ENCODE assay signal across 24 mouse cellular contexts in the genomic region with DNA sequence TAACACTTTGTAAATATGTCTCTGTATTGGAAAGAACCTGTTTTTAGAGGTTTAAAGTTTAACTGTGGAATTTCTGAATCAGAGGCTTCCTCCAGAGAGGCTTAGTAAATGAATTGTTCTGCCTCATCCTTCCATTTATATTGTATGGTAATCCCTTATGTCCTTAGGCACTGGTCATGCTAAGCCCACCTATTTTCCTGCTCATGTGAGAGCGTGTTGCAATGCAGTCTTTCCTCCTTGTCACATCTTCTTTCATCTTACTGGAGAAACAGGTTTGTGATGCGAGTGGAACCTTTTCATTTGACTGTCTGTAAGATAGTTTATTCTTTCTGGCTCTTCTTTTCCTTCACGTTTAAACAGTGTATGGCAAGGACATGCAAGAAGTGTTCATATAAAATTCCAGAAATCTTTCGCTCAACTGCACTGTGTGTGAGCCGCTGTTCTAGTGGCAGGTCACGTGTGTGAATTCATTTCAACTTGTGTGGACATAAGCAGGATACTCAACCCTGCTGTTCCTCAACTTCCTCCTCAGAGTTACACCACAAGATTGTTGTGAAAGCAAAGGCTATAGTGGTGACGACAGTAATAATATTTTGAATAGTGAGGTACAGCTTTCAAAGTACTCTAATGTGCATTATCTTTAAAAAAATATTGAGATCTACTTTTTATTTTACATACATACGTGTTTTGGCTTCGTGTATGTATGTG. TPM values are rescaled to one million over a fixed set of nuclear protein-coding genes. Genes with fewer than 3 reads are reported as not detected.
DNase-seq lines count a peak whose midpoint lies in the region; ATAC-seq and TF ChIP-seq lines count a peak whose summit lies in the region.
"Had no signal": no experiment of that assay in that cellular context is flagged by ENCODE, and none has a peak within 500 bp of the region (broad histone marks: within the 10 kb centered on the region; RNA-seq: fewer than 3 reads in every experiment).

No protein-coding gene starts in this region.

- no peak for TF ChIP-seq CTCF in liver, postnatal 0 days (IDR thresholded peaks at IDR 0.05; ENCODE audit: low read depth)

- no peaks in the 10 kb centered on the region for H3K9me3 ChIP-seq in liver, postnatal 0 days (ENCODE audit: low read length)
- no peaks in the 10 kb centered on the region for H3K9me3 ChIP-seq in liver, embryonic 11.5 days (ENCODE audit: control insufficient read depth, low read length)
- H3K9me3 ChIP-seq: embryonic facial prominence, embryonic 13.5 days; forebrain, embryonic 12.5 days; heart, embryonic 13.5 days; hindbrain, embryonic 13.5 days had no signal

- no peaks in the 10 kb centered on the region for H3K4me1 ChIP-seq in liver, postnatal 0 days (ENCODE audit: insufficient read depth)
- no peaks in the 10 kb centered on the region for H3K4me1 ChIP-seq in liver, embryonic 11.5 days (replicated peaks; ENCODE audit: control insufficient read depth, insufficient read depth, low read length)
- H3K4me1 ChIP-seq: embryonic facial prominence, embryonic 13.5 days; forebrain, embryonic 12.5 days; heart, embryonic 13.5 days; hindbrain, embryonic 13.5 days had no signal

- WGBS in liver, postnatal 0 days (ENCODE audit: insufficient replicate concordance): 56% methylated on average over 9 of the region's 9 CpGs
- whole genome bisulfite sequencing in liver, embryonic 11.5 days: 77% methylated on average over 9 of the region's 9 CpGs

- no peak overlapping the region for H3K4me2 ChIP-seq in liver, postnatal 0 days (ENCODE audit: low read depth, low read length)
- H3K4me2 ChIP-seq in liver, embryonic 11.5 days: no peak overlapping the region
- H3K4me2 ChIP-seq: embryonic facial prominence, embryonic 13.5 days; forebrain, embryonic 12.5 days; heart, embryonic 13.5 days; hindbrain, embryonic 13.5 days had no signal

- no peak overlapping the region for H3K9ac ChIP-seq in liver, postnatal 0 days (replicated peaks)
- H3K9ac ChIP-seq in liver, embryonic 11.5 days (ENCODE audit: low read depth, low read length): no peak overlapping the region
- H3K9ac ChIP-seq: embryonic facial prominence, embryonic 13.5 days; forebrain, embryonic 12.5 days; heart, embryonic 13.5 days; hindbrain, embryonic 13.5 days had no signal

- no peak for TF ChIP-seq EP300 in liver, postnatal 0 days (IDR thresholded peaks at IDR 0.05; ENCODE audit: low read depth)

- peak; percentile 77 for ATAC-seq in liver, postnatal 0 days
- no peak for ATAC-seq in liver, embryonic 11.5 days (replicated peaks; ENCODE audit: low FRiP score)
- peak; percentile 74 for ATAC-seq in common myeloid progenitor, adult 5-6 weeks (replicated peaks; ENCODE audit: low read depth, poor library complexity, severe bottlenecking)
- peak; percentile 95 for ATAC-seq in megakaryocyte progenitor cell, adult 5-6 weeks (replicated peaks; ENCODE audit: poor library complexity)
- ATAC-seq: forebrain, embryonic 16.5 days had no signal

- H3K4me3 ChIP-seq in liver, postnatal 0 days (ENCODE audit: low read depth, low read length): no peak overlapping the region
- H3K4me3 ChIP-seq in liver, embryonic 11.5 days (ENCODE audit: low read depth, low read length): no peak overlapping the region
- H3K4me3 ChIP-seq: embryonic facial prominence, embryonic 13.5 days; forebrain, embryonic 12.5 days; heart, embryonic 13.5 days; hindbrain, embryonic 13.5 days had no signal

- H3K27ac ChIP-seq in liver, postnatal 0 days (ENCODE audit: low read depth): no peak overlapping the region
- H3K27ac ChIP-seq in liver, embryonic 11.5 days (ENCODE audit: low read depth, low read length): no peak overlapping the region
- H3K27ac ChIP-seq: embryonic facial prominence, embryonic 13.5 days; forebrain, embryonic 12.5 days; heart, embryonic 13.5 days; hindbrain, embryonic 13.5 days had no signal

- no peak for DNase-seq in liver, postnatal 0 days
- DNase-seq in liver, embryonic 11.5 days (ENCODE audit: low spot score): no peak
- peak; percentile 54 for DNase-seq in 416B (ENCODE audit: low read depth)
- DNase-seq in urinary bladder, adult 18-20 months (ENCODE audit: low spot score in 2 of 2): no peak
- DNase-seq in spleen, adult 12 weeks (ENCODE audit: low spot score): no peak
- DNase-seq: adrenal gland, adult 2 months; adrenal gland, postnatal 25 days; cerebellum, adult 11 months; cerebellum, adult 9-10 months; cerebellum, postnatal 25 days; gastrocnemius, postnatal 14 days; heart, adult 11 months; heart, postnatal 36 days had no signal

- no peaks in the 10 kb centered on the region for H3K36me3 ChIP-seq in liver, postnatal 0 days (replicated peaks; ENCODE audit: insufficient read depth, low read length)
- H3K36me3 ChIP-seq in liver, embryonic 11.5 days (ENCODE audit: control insufficient read depth, insufficient read depth, low read length): no peaks in the 10 kb centered on the region
- H3K36me3 ChIP-seq: embryonic facial prominence, embryonic 13.5 days; forebrain, embryonic 12.5 days; heart, embryonic 13.5 days; hindbrain, embryonic 13.5 days had no signal

- no peaks in the 10 kb centered on the region for H3K27me3 ChIP-seq in liver, postnatal 0 days (ENCODE audit: insufficient read depth, low read length)
- H3K27me3 ChIP-seq in liver, embryonic 11.5 days (replicated peaks; ENCODE audit: control insufficient read depth, insufficient read depth, low read length): no peaks in the 10 kb centered on the region
- H3K27me3 ChIP-seq: embryonic facial prominence, embryonic 13.5 days; forebrain, embryonic 12.5 days; heart, embryonic 13.5 days; hindbrain, embryonic 13.5 days had no signal

RNA-seq across cellular contexts. Expression of gene Fam162b, which starts 6.8 kb away (rescaled TPM):
- polyA plus RNA-seq in liver, postnatal 0 days (2015; fragmentation: Nextera tagmentation; extraction: Ambion mirVana): not detected in 2 replicates
- polyA plus RNA-seq in liver, embryonic 11.5 days (2014; fragmentation: Nextera tagmentation; extraction: Ambion mirVana): 1.2 TPM in 2 replicates
- total RNA-seq in common myeloid progenitor, adult 5-6 weeks (2017): not detected in 2 replicates
- not detected in 2 replicates for total RNA-seq in megakaryocyte progenitor cell, adult 5-6 weeks (2015)
- not detected in 2 replicates for total RNA-seq in megakaryocyte progenitor cell, adult 5-6 weeks (2017)
- total RNA-seq: adrenal gland, adult 2 months; adrenal gland, postnatal 25 days; ES-E14; gastrocnemius, adult 18-20 months; gastrocnemius, postnatal 14 days; heart, postnatal 36 days had no signal
- polyA plus RNA-seq: adrenal gland, adult 2 months; frontal cortex, adult 2 months; heart, postnatal 0 days had no signal

RNA-seq across cellular contexts. Expression of gene Gprc6a, which starts 34.2 kb away (rescaled TPM):
- 0.05 TPM in 1 of 2 replicates, not detected in the other for polyA plus RNA-seq in liver, postnatal 0 days (2015; fragmentation: Nextera tagmentation; extraction: Ambion mirVana)
- polyA plus RNA-seq in liver, embryonic 11.5 days (2014; fragmentation: Nextera tagmentation; extraction: Ambion mirVana): not detected in 2 replicates
- not detected in 2 replicates for total RNA-seq in common myeloid progenitor, adult 5-6 weeks (2017)
- not detected in 2 replicates for total RNA-seq in megakaryocyte progenitor cell, adult 5-6 weeks (2015)
- not detected in 2 replicates for total RNA-seq in megakaryocyte progenitor cell, adult 5-6 weeks (2017)
- total RNA-seq: adrenal gland, adult 2 months; adrenal gland, postnatal 25 days; ES-E14; gastrocnemius, adult 18-20 months; gastrocnemius, postnatal 14 days; heart, postnatal 36 days had no signal
- polyA plus RNA-seq: adrenal gland, adult 2 months; embryonic facial prominence, embryonic 13.5 days; forebrain, embryonic 12.5 days; forebrain, embryonic 16.5 days; frontal cortex, adult 2 months; heart, embryonic 13.5 days; heart, postnatal 0 days; hindbrain, embryonic 13.5 days had no signal
